Mouse (Mus musculus) heart, adult 18-20 months (tissue): ENCODE results near the gene Mymx. TPM values are rescaled to one million over a fixed set of nuclear protein-coding genes. Genes with fewer than 3 reads are reported as not detected.

ENCODE experiments used
- DNase-seq, 2 experiments: peaks; one replicate each; pipeline ENCODE4 v3.0.0; 2021 to 2022; ENCODE audit warnings: mixed read lengths in 1 of 2
- total RNA-seq, 2 experiments: library from RNA; stranded (reverse); gene quantifications; 2 replicates each; pipeline ENCODE4 v1.2.3; 2021

Gene Mymx
- total RNA-seq, 2 experiments from 2014 or later = not detected

- peak; percentile 69 to 74 for DNase-seq
These were observed 8.4 kb upstream of the Mymx start for GRCm38 (mm10) chr17:45610144-45610866.

GRCm38 (mm10) chr17:45608396-45608795 lies 6.5 kb upstream of the Mymx start:
- no peak for DNase-seq

DNA sequence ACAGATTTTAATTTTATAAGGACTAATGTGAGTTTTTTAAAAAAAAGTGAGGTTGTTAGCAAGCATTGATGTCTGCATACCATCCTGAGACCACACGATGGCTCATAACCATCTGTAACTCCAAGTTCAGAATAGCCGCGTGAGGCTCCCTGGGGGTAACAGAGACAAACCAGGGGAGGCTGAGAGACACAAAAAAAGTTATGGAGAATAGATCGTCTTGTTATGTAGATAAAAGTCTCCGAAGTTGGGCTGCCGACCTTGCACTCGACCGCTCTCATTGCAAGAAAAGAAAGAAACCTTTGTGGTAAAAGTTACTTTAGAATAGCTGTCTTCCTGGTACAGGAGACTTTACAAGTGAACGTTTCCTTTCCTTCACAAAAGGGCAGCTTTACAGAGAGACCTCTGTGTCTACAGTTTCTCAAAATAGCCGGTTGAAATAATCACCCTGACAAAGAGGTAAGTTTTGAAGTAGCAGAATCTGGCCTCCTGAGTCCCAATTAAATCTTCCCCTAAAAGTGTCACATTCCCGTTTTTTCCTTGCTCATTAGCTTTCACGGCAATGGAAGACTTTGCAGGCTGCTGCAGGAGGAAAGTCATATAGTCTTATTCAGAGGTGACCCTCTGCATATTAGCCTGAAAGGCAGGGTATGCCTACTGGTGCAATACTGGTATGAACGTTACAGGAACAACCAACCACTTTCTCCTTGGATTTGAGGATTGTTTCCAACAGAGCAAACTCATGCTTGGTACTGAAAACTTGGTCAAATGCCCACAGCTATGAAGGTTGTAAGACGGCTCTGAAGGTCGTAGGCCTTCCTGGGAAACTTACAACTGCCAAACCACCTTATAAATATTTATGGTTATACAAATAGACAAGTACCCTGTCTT lies 5.3 kb upstream of the Mymx start:
- DNase-seq = no peak

- no peak for DNase-seq
These were observed 1.1 kb upstream of the Mymx start for GRCm38 (mm10) chr17:45602984-45603383.

DNA sequence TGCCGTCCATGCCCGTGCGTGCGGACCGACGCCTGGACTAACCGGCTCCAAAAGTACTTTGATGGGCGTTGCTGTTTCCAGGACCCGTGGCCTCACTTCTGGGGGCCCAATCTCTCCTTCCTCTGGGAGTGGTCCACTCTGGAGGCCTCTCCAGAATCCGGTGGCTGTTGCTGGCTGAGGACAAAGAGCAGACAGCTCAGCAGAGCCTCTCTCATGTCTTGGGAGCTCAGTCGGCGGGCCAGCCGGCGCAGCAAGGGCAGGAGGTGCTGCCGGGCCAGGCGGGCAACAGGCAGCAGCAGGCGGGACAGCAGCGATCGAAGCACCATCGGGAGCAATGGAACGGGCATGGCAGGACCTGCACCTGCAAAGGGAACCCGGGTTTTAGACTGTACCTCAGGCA lies 577 bp downstream of the Mymx start:
- DNase-seq = no peak

DNA sequence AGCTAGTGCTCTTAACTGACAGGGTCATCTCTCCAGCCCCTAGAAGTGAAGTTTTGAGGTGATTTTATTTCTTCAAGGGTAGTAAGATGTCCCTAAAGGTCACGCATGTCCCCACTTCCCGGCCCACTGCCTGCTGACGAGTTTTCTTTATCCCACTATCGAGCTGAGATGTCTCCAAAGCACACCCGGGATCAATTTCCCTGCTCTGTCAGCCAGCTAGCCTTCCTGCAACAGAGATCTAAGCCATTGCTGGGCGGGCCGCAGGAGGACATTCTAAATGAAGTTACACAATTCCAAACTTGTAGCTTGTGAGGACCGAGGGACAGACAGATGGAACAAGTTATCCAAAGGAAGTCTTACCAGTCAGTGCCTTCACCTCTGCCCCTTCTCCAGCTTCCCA lies 1.6 kb downstream of the Mymx start:
- peak in 1 of 2 experiments; percentile 6 for DNase-seq

GRCm38 (mm10) chr17:45599446-45600242 lies 2.3 kb downstream of the Mymx start, which contains the start of gene Slc29a1:
TSS of gene Slc29a1 (minus strand) at chr17:45599606.
- DNase-seq = peak; percentile 68 to 78

DNA sequence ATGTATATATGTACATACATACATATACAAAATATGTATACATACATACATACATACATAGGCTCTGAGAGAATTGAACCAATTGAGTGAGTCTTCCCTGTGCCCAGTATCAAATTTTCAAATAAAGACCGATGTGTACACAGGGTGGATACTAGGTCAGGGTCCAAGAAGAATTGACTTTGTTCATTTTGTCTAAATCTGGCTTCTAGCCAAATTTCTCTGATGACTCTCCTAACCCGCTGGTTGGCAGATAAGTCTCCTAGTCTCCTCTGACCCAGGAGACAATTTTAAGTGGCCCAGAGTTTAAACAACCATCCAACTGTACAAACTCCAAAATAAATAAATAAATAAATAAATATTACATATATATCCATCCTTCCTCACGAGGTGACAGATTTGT lies 3.0 kb downstream of the Mymx start:
- peak in 1 of 2 experiments; percentile 8 for DNase-seq

DNA sequence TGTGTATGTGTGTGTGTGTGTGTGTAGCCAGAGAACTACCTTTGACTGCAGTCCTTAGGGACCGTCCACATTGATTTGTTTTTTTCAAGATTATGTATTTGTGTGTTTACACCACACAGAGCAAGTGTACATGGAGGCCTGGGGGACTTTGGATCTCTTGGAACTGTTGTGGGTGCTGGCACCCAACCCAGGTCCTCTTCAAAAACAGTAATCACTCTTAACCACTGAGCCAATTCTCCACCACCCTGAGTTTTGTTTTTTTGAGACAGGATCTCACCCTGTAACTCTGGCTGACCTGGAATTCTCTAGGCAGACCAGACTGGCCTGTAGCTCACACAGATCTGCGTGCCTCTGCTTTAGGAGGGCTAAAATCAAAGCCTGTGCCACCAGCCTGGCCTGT lies 3.5 kb downstream of the Mymx start:
- DNase-seq = peak in 1 of 2 experiments; percentile 32

DNA sequence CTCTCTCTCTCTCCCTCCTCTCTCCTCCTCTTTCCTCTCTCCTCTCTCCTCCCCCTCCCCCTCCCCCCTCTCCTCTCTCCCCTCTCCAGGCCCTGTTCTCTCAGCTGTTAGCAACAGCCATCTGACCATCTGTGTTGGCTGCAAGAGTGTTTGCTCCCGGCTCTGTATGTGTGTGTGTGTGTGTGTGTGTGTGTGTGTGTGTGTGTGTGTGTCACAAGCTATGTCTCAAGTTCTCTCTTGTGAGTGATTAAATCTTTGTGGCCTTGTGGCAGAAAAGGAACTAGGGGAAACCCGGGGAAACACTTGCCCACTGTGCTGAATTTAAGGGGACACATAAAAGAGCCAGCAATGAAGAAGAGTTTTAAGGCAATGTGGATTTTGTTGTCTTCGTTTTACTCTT lies 4.1 kb downstream of the Mymx start:
- peak; percentile 68 to 69 for DNase-seq

- peak; percentile 86 to 91 for DNase-seq
These were observed 5.1 kb downstream of the Mymx start for GRCm38 (mm10) chr17:45596631-45597396.

GRCm38 (mm10) chr17:45595736-45596390 lies 6.0 kb downstream of the Mymx start:
- no peak for DNase-seq

- DNase-seq = peak; percentile 87 to 89
These were observed 6.8 kb downstream of the Mymx start for GRCm38 (mm10) chr17:45594881-45595735.

- DNase-seq = no peak
These were observed 7.7 kb downstream of the Mymx start for GRCm38 (mm10) chr17:45594195-45594594.

- DNase-seq = no peak
These were observed 8.4 kb downstream of the Mymx start for GRCm38 (mm10) chr17:45593479-45593878.

GRCm38 (mm10) chr17:45592606-45593431 lies 9.1 kb downstream of the Mymx start:
- peak; percentile 76 to 80 for DNase-seq

- DNase-seq = peak; percentile 85 to 86
These were observed 9.9 kb downstream of the Mymx start for GRCm38 (mm10) chr17:45591701-45592605.

- no peak for DNase-seq
These were observed 11.5 kb downstream of the Mymx start for GRCm38 (mm10) chr17:45590410-45590809.
